In genomic region chr15:31258029-31258692, GRCm38 (mm10) we compare ENCODE assay signal across 13 mouse cellular contexts. TPM values are rescaled to one million over a fixed set of nuclear protein-coding genes. Genes with fewer than 3 reads are reported as not detected.
DNase-seq lines count a peak whose midpoint lies in the region; ATAC-seq and TF ChIP-seq lines count a peak whose summit lies in the region.
"Had no signal": no experiment of that assay in that cellular context is flagged by ENCODE, and none has a peak within 500 bp of the region (broad histone marks: within the 10 kb centered on the region; RNA-seq: fewer than 3 reads in every experiment).

No protein-coding gene starts in this region.

- H3K27ac ChIP-seq in liver, adult 2 months (replicated peaks; ENCODE audit: insufficient read depth, low read depth, low read length), result peak overlapping the region; percentile 72
- no peak overlapping the region for H3K27ac ChIP-seq in embryonic facial prominence, embryonic 11.5 days (replicated peaks; ENCODE audit: low read depth, low read length)
- H3K27ac ChIP-seq: liver, embryonic 13.5 days; neural tube, embryonic 13.5 days had no signal

- peaks cover 20% of the 10 kb centered on the region for H3K79me2 ChIP-seq in liver, adult 2 months (ENCODE audit: control insufficient read depth, insufficient read depth, low read length)

- no peak for TF ChIP-seq POLR2A in liver, adult 2 months (IDR thresholded peaks at IDR 0.05; ENCODE audit: extremely low read depth, insufficient read depth, low read length)

- peak overlapping the region; percentile 11 for H3K9ac ChIP-seq in liver, adult 2 months (ENCODE audit: low read depth, low read length)
- H3K9ac ChIP-seq in embryonic facial prominence, embryonic 11.5 days (replicated peaks; ENCODE audit: low read length), result no peak overlapping the region
- H3K9ac ChIP-seq: liver, embryonic 13.5 days; neural tube, embryonic 13.5 days had no signal

- H3K4me3 ChIP-seq in liver, adult 2 months (ENCODE audit: insufficient read depth, low read depth, low read length), result no peak overlapping the region
- H3K4me3 ChIP-seq in embryonic facial prominence, embryonic 11.5 days (ENCODE audit: low read depth, low read length), result no peak overlapping the region
- H3K4me3 ChIP-seq: liver, embryonic 13.5 days; neural tube, embryonic 13.5 days had no signal

- H3K36me3 ChIP-seq in liver, adult 2 months (ENCODE audit: control insufficient read depth, insufficient read depth, low read length), result no peaks in the 10 kb centered on the region
- H3K36me3 ChIP-seq in embryonic facial prominence, embryonic 11.5 days (replicated peaks; ENCODE audit: control insufficient read depth, insufficient read depth, low read depth, low read length), result no peaks in the 10 kb centered on the region
- H3K36me3 ChIP-seq: liver, embryonic 13.5 days; neural tube, embryonic 13.5 days had no signal

- no peak for ATAC-seq in embryonic facial prominence, embryonic 11.5 days (replicated peaks; ENCODE audit: insufficient number of reproducible peaks, low FRiP score, low TSS enrichment, low read depth)
- ATAC-seq in activated CD4-positive, CD25-positive, alpha-beta regulatory T cell, adult 4 months, result no peak

- no peak overlapping the region for H3K4me2 ChIP-seq in embryonic facial prominence, embryonic 11.5 days (ENCODE audit: low read depth, low read length)
- H3K4me2 ChIP-seq: liver, embryonic 13.5 days; neural tube, embryonic 13.5 days had no signal

- H3K27me3 ChIP-seq in liver, adult 2 months (ENCODE audit: control insufficient read depth, insufficient read depth, low read length), result no peaks in the 10 kb centered on the region
- H3K27me3 ChIP-seq in embryonic facial prominence, embryonic 11.5 days (ENCODE audit: control insufficient read depth, insufficient read depth, low read length), result no peaks in the 10 kb centered on the region
- H3K27me3 ChIP-seq: liver, embryonic 13.5 days; neural tube, embryonic 13.5 days had no signal

- WGBS in liver, adult 2 months, result 26% methylated on average over 21 of the region's 21 CpGs
- WGBS in embryonic facial prominence, embryonic 11.5 days, result 55% methylated on average over 21 of the region's 21 CpGs

- H3K9me3 ChIP-seq in embryonic facial prominence, embryonic 11.5 days (replicated peaks; ENCODE audit: control insufficient read depth, low read length), result no peaks in the 10 kb centered on the region
- H3K9me3 ChIP-seq: liver, embryonic 13.5 days; neural tube, embryonic 13.5 days had no signal

- peaks cover 47% of the 10 kb centered on the region for H3K4me1 ChIP-seq in liver, adult 2 months (ENCODE audit: control insufficient read depth, insufficient read depth, low read length)
- no peaks in the 10 kb centered on the region; the same call in 1 of the 2 replicates for H3K4me1 ChIP-seq in embryonic facial prominence, embryonic 11.5 days (ENCODE audit: control insufficient read depth, insufficient read depth, low read length)

- peak; percentile 72 for DNase-seq in liver, adult 2 months (ENCODE audit: extremely low read depth, low read depth, low spot score)
- DNase-seq in liver, result no peak
- peak; percentile 28 for DNase-seq in ES-CJ7 (ENCODE audit: low read depth, low spot score)
- DNase-seq in embryonic facial prominence, embryonic 11.5 days (ENCODE audit: low spot score), result peak; percentile 48
- peak; percentile 42 to 82 for DNase-seq in lung, postnatal 4 days
- no peak for DNase-seq in urinary bladder, adult 18-20 months (ENCODE audit: low spot score in 2 of 2)
- DNase-seq: heart, postnatal 14 days; kidney, adult 8-10 months; liver, embryonic 13.5 days; midbrain, embryonic 14.5 days; right cerebral cortex, adult 18-20 months had no signal

- TF ChIP-seq CTCF in liver, adult 2 months (IDR thresholded peaks at IDR 0.05; ENCODE audit: low read depth, low read length), result no peak

RNA-seq across cellular contexts. Expression of gene Dap, which starts 34.0 kb away (rescaled TPM):
- total RNA-seq in liver, adult 2 months (2014; rRNA removed), result 53.6 and 63.8 TPM in 2 replicates
- polyA plus RNA-seq in liver, adult 2 months (2012; rRNA removed), result 156 and 257 TPM in 2 replicates
- polyA plus RNA-seq in embryonic facial prominence, embryonic 11.5 days (2014; fragmentation: Nextera tagmentation; extraction: Ambion mirVana), result 56.2 and 61.4 TPM in 2 replicates
- polyA plus RNA-seq in activated CD4-positive, CD25-positive, alpha-beta regulatory T cell, adult 4 months (2017; shearing (Covaris generic)), result 100 to 1,000 TPM in 1 of 2 experiments, 10 to 100 TPM in 1; 90.2 to 113 TPM

Comparison
In these comparisons a context has a peak if more than half of its experiments do, and no peak if none do; other contexts are left out.
1. DNase-seq: peak in liver, adult 2 months (single experiment), ES-CJ7 (single experiment), embryonic facial prominence, embryonic 11.5 days (single experiment) and lung, postnatal 4 days (2 of 2); none in liver (single experiment) and urinary bladder, adult 18-20 months (0 of 2).